In genomic region chr4:135045054-135045453, GRCm38 (mm10) we compare ENCODE assay signal across 29 mouse cellular contexts.
DNase-seq lines count a peak whose midpoint lies in the region; ATAC-seq and TF ChIP-seq lines count a peak whose summit lies in the region.
"Had no signal": no experiment of that assay in that cellular context is flagged by ENCODE, and none has a peak within 500 bp of the region (broad histone marks: within the 10 kb centered on the region; RNA-seq: fewer than 3 reads in every experiment).

No protein-coding gene starts in this region.

- no peak overlapping the region for H3K9ac ChIP-seq in heart, embryonic 13.5 days
- H3K9ac ChIP-seq in lung, embryonic 14.5 days: no peak overlapping the region
- H3K9ac ChIP-seq in kidney, postnatal 0 days (ENCODE audit: low read depth, low read length): no peak overlapping the region
- H3K9ac ChIP-seq: embryonic facial prominence, embryonic 13.5 days; forebrain, embryonic 12.5 days; liver, embryonic 14.5 days; lung, embryonic 15.5 days; neural tube, embryonic 15.5 days had no signal

- no peaks in the 10 kb centered on the region for H3K9me3 ChIP-seq in heart, embryonic 13.5 days
- no peaks in the 10 kb centered on the region for H3K9me3 ChIP-seq in lung, embryonic 14.5 days (ENCODE audit: low read depth, low read length)
- no peaks in the 10 kb centered on the region for H3K9me3 ChIP-seq in kidney, postnatal 0 days (replicated peaks; ENCODE audit: low read length)
- H3K9me3 ChIP-seq: embryonic facial prominence, embryonic 13.5 days; forebrain, embryonic 12.5 days; hindbrain, embryonic 10.5 days; lung, embryonic 15.5 days; neural tube, embryonic 15.5 days had no signal

- no peak overlapping the region for H3K4me3 ChIP-seq in heart, embryonic 13.5 days
- H3K4me3 ChIP-seq in lung, embryonic 14.5 days (ENCODE audit: low read depth, low read length): no peak overlapping the region
- H3K4me3 ChIP-seq in kidney, postnatal 0 days (replicated peaks; ENCODE audit: low read depth, low read length): no peak overlapping the region
- H3K4me3 ChIP-seq: embryonic facial prominence, embryonic 13.5 days; erythroblast, embryonic 14.5 days; forebrain, embryonic 12.5 days; hindbrain, embryonic 10.5 days; layer of hippocampus, adult 2 months; lung, embryonic 15.5 days; neural tube, embryonic 15.5 days had no signal

- ATAC-seq in heart, embryonic 13.5 days (ENCODE audit: extremely low read depth, insufficient number of reproducible peaks, low FRiP score, low TSS enrichment): no peak
- ATAC-seq in lung, embryonic 14.5 days (ENCODE audit: insufficient read depth): no peak
- peak; percentile 47; the same call in 1 of the 2 replicates for ATAC-seq in kidney, postnatal 0 days (replicated peaks; ENCODE audit: low FRiP score, low read depth)
- no peak for ATAC-seq in megakaryocyte, adult 5-6 weeks (ENCODE audit: poor library complexity, severe bottlenecking)
- ATAC-seq: activated CD4-positive, CD25-positive, alpha-beta regulatory T cell, adult 4 months; hindbrain, postnatal 0 days; intestine, embryonic 16.5 days had no signal

- 45% methylated on average over 16 of the region's 16 CpGs for WGBS in heart, embryonic 13.5 days
- WGBS in lung, embryonic 14.5 days: 61% methylated on average over 16 of the region's 16 CpGs
- 69% methylated on average over 16 of the region's 16 CpGs for WGBS in kidney, postnatal 0 days

- intact Hi-C loops in heart, postnatal 25 days (cut with DNase I): no loop called here

- no peak for TF ChIP-seq CTCF in lung, embryonic 14.5 days (IDR thresholded peaks at IDR 0.05; ENCODE audit: low read depth)
- no peak for TF ChIP-seq CTCF in kidney, postnatal 0 days (IDR thresholded peaks at IDR 0.05; ENCODE audit: low read depth)

- no peak overlapping the region for H3K27ac ChIP-seq in heart, embryonic 13.5 days (replicated peaks)
- H3K27ac ChIP-seq in lung, embryonic 14.5 days (ENCODE audit: low read depth): no peak overlapping the region
- no peak overlapping the region for H3K27ac ChIP-seq in kidney, postnatal 0 days
- H3K27ac ChIP-seq: embryonic facial prominence, embryonic 13.5 days; forebrain, embryonic 12.5 days; hindbrain, embryonic 10.5 days; hindbrain, postnatal 0 days; layer of hippocampus, adult 2 months; liver, embryonic 14.5 days; lung, embryonic 15.5 days; neural tube, embryonic 15.5 days; stomach, postnatal 0 days had no signal

- peaks cover 17% of the 10 kb centered on the region for H3K27me3 ChIP-seq in heart, embryonic 13.5 days (replicated peaks)
- H3K27me3 ChIP-seq in lung, embryonic 14.5 days (ENCODE audit: insufficient read depth, low read length): no peaks in the 10 kb centered on the region
- H3K27me3 ChIP-seq in kidney, postnatal 0 days (ENCODE audit: insufficient read depth, low read length): no peaks in the 10 kb centered on the region
- H3K27me3 ChIP-seq: embryonic facial prominence, embryonic 13.5 days; lung, embryonic 15.5 days had no signal

- H3K36me3 ChIP-seq in heart, embryonic 13.5 days: no peaks in the 10 kb centered on the region
- H3K36me3 ChIP-seq in lung, embryonic 14.5 days (ENCODE audit: insufficient read depth): no peaks in the 10 kb centered on the region
- H3K36me3 ChIP-seq in kidney, postnatal 0 days (ENCODE audit: insufficient read depth, low read length): no peaks in the 10 kb centered on the region
- H3K36me3 ChIP-seq: embryonic facial prominence, embryonic 13.5 days; forebrain, embryonic 12.5 days; hindbrain, embryonic 10.5 days; lung, embryonic 15.5 days; neural tube, embryonic 15.5 days had no signal

- DNase-seq in heart, postnatal 25 days (ENCODE audit: low spot score): no peak
- DNase-seq in lung, embryonic 14.5 days: peak; percentile 30
- no peak for DNase-seq in lung, postnatal 4 days
- DNase-seq in kidney, postnatal 0 days (ENCODE audit: low spot score): no peak
- DNase-seq in retina, embryonic 14.5 days (ENCODE audit: low spot score): no peak
- no peak for DNase-seq in adrenal gland, postnatal 36 days
- DNase-seq: adrenal gland, adult 8-10 months; cerebellum, adult 18-20 months; cerebellum, postnatal 25 days; embryo, embryonic 11 days; gastrocnemius, postnatal 25 days; layer of hippocampus, postnatal 36 days; lung, postnatal 36 days; thymus, adult 2 months; thymus, postnatal 4 days had no signal

- H3K4me2 ChIP-seq in heart, embryonic 13.5 days: peak overlapping the region; percentile 20; the same call in 1 of the 2 replicates
- H3K4me2 ChIP-seq in lung, embryonic 14.5 days: no peak overlapping the region
- no peak overlapping the region for H3K4me2 ChIP-seq in kidney, postnatal 0 days (ENCODE audit: low read length)
- H3K4me2 ChIP-seq: embryonic facial prominence, embryonic 13.5 days; forebrain, embryonic 12.5 days; lung, embryonic 15.5 days; neural tube, embryonic 15.5 days had no signal

- peaks cover 17% of the 10 kb centered on the region; the same call in 1 of the 2 replicates for H3K4me1 ChIP-seq in heart, embryonic 13.5 days
- H3K4me1 ChIP-seq in lung, embryonic 14.5 days (ENCODE audit: insufficient read depth): peaks cover 5% of the 10 kb centered on the region; the same call in 1 of the 2 replicates
- 0 out of 2 replicates have a peak, but pooled peaks cover 6% of the 10 kb centered on the region for H3K4me1 ChIP-seq in kidney, postnatal 0 days (replicated peaks; ENCODE audit: insufficient read depth, low read length)
- H3K4me1 ChIP-seq: forebrain, embryonic 12.5 days had no signal
